Mouse (Mus musculus): ENCODE results near the gene H2al2a. TPM values are rescaled to one million over a fixed set of nuclear protein-coding genes. Genes with fewer than 3 reads are reported as not detected.
"Not testable (repeated sequence)": the region's sequence is repeated elsewhere in the genome, so short reads cannot be mapped to it uniquely, and the experiment has no call there.

H2al2a gene
- polyA plus RNA-seq, 1 experiment from 2014 or later, result not detected

GRCm38 (mm10) chr2:17973868-17974440, 22.8 kb downstream of the H2al2a start:
- Histone ChIP-seq H3K4me2 (ENCODE audit: low read length) (no peak overlapping the region), H3K9ac (ENCODE audit: low read length) (no peak overlapping the region), H3K4me3 (ENCODE audit: control insufficient read depth in 1 of 2, insufficient read depth in 1 of 2, low read depth in 1 of 2, low read length in 2 of 2) (no peak overlapping the region), H3K36me3 (ENCODE audit: control insufficient read depth, insufficient read depth, low read length) (no peaks in the 10 kb centered on the region), H3K27me3 (ENCODE audit: control insufficient read depth, insufficient read depth, low read length) (no peaks in the 10 kb centered on the region), H3K4me1 (ENCODE audit: control insufficient read depth in 2 of 2, insufficient read depth in 2 of 2, low read length in 2 of 2) (peaks cover 2 to 6% of the 10 kb centered on the region in 2 experiments; a peak in 2 of 4 replicates), H3K27ac (replicated peaks in 1 of 2; ENCODE audit: control insufficient read depth in 1 of 2, insufficient read depth in 1 of 2, low read depth in 2 of 2, low read length in 2 of 2) (0 out of 4 replicates have a peak overlapping the region, but pooled peaks of 1 of the 2 experiments have one; percentile 22), H3K9me3 (ENCODE audit: control insufficient read depth, low read length) (no peaks in the 10 kb centered on the region)
- WGBS, result 39% methylated on average over 2 of the region's 2 CpGs
- no peak; the same call in 1 of the 2 replicates for ATAC-seq (ENCODE audit: insufficient number of reproducible peaks, insufficient read depth, low FRiP score, low read depth)

- WGBS, result 71% methylated on average over 5 of the region's 5 CpGs
- Histone ChIP-seq H3K9ac (ENCODE audit: low read length) (no peak overlapping the region), H3K36me3 (ENCODE audit: control insufficient read depth, insufficient read depth, low read length) (no peaks in the 10 kb centered on the region), H3K9me3 (ENCODE audit: control insufficient read depth, low read length) (no peaks in the 10 kb centered on the region), H3K27ac (replicated peaks in 1 of 2; ENCODE audit: control insufficient read depth in 1 of 2, insufficient read depth in 1 of 2, low read depth in 2 of 2, low read length in 2 of 2) (no peak overlapping the region), H3K4me3 (ENCODE audit: control insufficient read depth in 1 of 2, insufficient read depth in 1 of 2, low read depth in 1 of 2, low read length in 2 of 2) (no peak overlapping the region), H3K4me1 (ENCODE audit: control insufficient read depth in 2 of 2, insufficient read depth in 2 of 2, low read length in 2 of 2) (peaks cover 2 to 6% of the 10 kb centered on the region in 2 experiments; a peak in 2 of 4 replicates), H3K4me2 (ENCODE audit: low read length) (no peak overlapping the region), H3K27me3 (ENCODE audit: control insufficient read depth, insufficient read depth, low read length) (no peaks in the 10 kb centered on the region)
- no peak for ATAC-seq (ENCODE audit: insufficient number of reproducible peaks, insufficient read depth, low FRiP score, low read depth)
These were observed 23.5 kb downstream of the H2al2a start for GRCm38 (mm10) chr2:17973246-17973645.

- WGBS, result 94% methylated on average over 2 of the region's 2 CpGs
- ATAC-seq (ENCODE audit: insufficient number of reproducible peaks, insufficient read depth, low FRiP score, low read depth), result no peak
These were observed 23.9 kb downstream of the H2al2a start for GRCm38 (mm10) chr2:17972843-17973242.

GRCm38 (mm10) chr2:17971407-17971806, 25.4 kb downstream of the H2al2a start:
- Histone ChIP-seq H3K27me3 (ENCODE audit: control insufficient read depth, insufficient read depth, low read length) (no peaks in the 10 kb centered on the region), H3K36me3 (ENCODE audit: control insufficient read depth, insufficient read depth, low read length) (no peaks in the 10 kb centered on the region), H3K4me2 (ENCODE audit: low read length) (no peak overlapping the region), H3K9ac (ENCODE audit: low read length) (no peak overlapping the region), H3K4me1 (ENCODE audit: control insufficient read depth in 2 of 2, insufficient read depth in 2 of 2, low read length in 2 of 2) (peaks cover 2 to 6% of the 10 kb centered on the region in 2 experiments; a peak in 2 of 4 replicates), H3K9me3 (ENCODE audit: control insufficient read depth, low read length) (no peaks in the 10 kb centered on the region), H3K27ac (replicated peaks in 1 of 2; ENCODE audit: control insufficient read depth in 1 of 2, insufficient read depth in 1 of 2, low read depth in 2 of 2, low read length in 2 of 2) (no peak overlapping the region), H3K4me3 (ENCODE audit: control insufficient read depth in 1 of 2, insufficient read depth in 1 of 2, low read depth in 1 of 2, low read length in 2 of 2) (no peak overlapping the region)
- WGBS, result 76% methylated on average over 6 of the region's 6 CpGs
- ATAC-seq (ENCODE audit: insufficient number of reproducible peaks, insufficient read depth, low FRiP score, low read depth), result no peak

More at GRCm38 (mm10) chr2:17972843-17973242, 23.9 kb downstream of the H2al2a start:
- Histone ChIP-seq H3K4me3 (ENCODE audit: control insufficient read depth in 1 of 2, insufficient read depth in 1 of 2, low read depth in 1 of 2, low read length in 2 of 2) (no peak overlapping the region), H3K27ac (replicated peaks in 1 of 2; ENCODE audit: control insufficient read depth in 1 of 2, insufficient read depth in 1 of 2, low read depth in 2 of 2, low read length in 2 of 2) (no peak overlapping the region), H3K9ac (ENCODE audit: low read length) (no peak overlapping the region), H3K4me2 (ENCODE audit: low read length) (no peak overlapping the region), H3K36me3 (ENCODE audit: control insufficient read depth, insufficient read depth, low read length) (no peaks in the 10 kb centered on the region), H3K4me1 (ENCODE audit: control insufficient read depth in 2 of 2, insufficient read depth in 2 of 2, low read length in 2 of 2) (peaks cover 2 to 6% of the 10 kb centered on the region in 2 experiments; a peak in 2 of 4 replicates), H3K9me3 (ENCODE audit: control insufficient read depth, low read length) (no peaks in the 10 kb centered on the region), H3K27me3 (ENCODE audit: control insufficient read depth, insufficient read depth, low read length) (no peaks in the 10 kb centered on the region)

DNA sequence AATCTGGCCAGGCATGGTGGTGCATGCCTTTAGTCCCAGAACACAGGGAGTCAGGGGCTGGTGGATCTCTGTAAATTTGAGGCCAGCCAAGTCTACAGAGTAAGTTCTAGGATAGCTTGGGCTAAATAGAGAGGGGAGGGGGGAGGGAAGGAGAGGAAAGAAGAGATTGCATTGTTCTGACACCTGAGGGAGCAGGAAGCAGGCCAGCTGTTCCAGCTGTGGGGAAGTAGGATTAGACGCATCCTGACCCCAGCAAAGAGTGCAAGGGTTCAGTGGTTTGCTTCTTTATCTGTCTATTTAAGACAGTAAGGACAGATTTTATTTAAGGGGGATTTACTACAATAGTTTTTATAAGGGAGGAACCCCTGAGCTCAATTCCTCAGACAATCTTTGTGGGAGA, 26.1 kb downstream of the H2al2a start:
- Histone ChIP-seq H3K4me1 (ENCODE audit: control insufficient read depth in 2 of 2, insufficient read depth in 2 of 2, low read length in 2 of 2) (peaks cover 2 to 6% of the 10 kb centered on the region in 2 experiments; a peak in 2 of 4 replicates), H3K9me3 (ENCODE audit: control insufficient read depth, low read length) (no peaks in the 10 kb centered on the region), H3K4me3 (ENCODE audit: control insufficient read depth in 1 of 2, insufficient read depth in 1 of 2, low read depth in 1 of 2, low read length in 2 of 2) (no peak overlapping the region), H3K4me2 (ENCODE audit: low read length) (no peak overlapping the region), H3K36me3 (ENCODE audit: control insufficient read depth, insufficient read depth, low read length) (no peaks in the 10 kb centered on the region), H3K9ac (ENCODE audit: low read length) (no peak overlapping the region), H3K27me3 (ENCODE audit: control insufficient read depth, insufficient read depth, low read length) (no peaks in the 10 kb centered on the region), H3K27ac (replicated peaks in 1 of 2; ENCODE audit: control insufficient read depth in 1 of 2, insufficient read depth in 1 of 2, low read depth in 2 of 2, low read length in 2 of 2) (no peak overlapping the region)
- no peak for ATAC-seq (ENCODE audit: insufficient number of reproducible peaks, insufficient read depth, low FRiP score, low read depth)
- 69% methylated on average over 1 of the region's 1 CpGs for WGBS

DNA sequence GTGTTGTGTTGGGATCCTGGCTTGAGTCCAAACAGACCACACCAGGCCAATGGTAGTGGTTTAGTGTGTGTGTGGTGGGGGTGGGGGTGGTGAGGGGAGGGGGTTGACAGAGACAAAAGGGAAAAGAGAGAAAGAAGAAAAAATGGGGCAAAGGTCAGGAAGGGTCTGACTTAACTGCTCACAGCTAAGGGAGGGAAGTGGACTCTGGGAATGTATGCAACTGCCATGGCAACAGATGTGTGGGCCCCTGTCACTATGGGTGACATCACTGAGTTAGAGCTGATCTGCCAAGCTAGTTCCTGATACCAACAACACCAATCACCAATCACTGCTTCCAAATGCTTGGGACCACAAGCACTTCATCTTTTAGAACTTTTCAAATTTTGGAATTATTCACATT, 26.6 kb downstream of the H2al2a start:
- H3K4me2 ChIP-seq (ENCODE audit: low read length), result no peak overlapping the region
- no peak for ATAC-seq (ENCODE audit: insufficient number of reproducible peaks, insufficient read depth, low FRiP score, low read depth)
- H3K4me3 ChIP-seq (ENCODE audit: control insufficient read depth in 1 of 2, insufficient read depth in 1 of 2, low read depth in 1 of 2, low read length in 2 of 2), result no peak overlapping the region
- H3K27ac ChIP-seq (replicated peaks in 1 of 2; ENCODE audit: control insufficient read depth in 1 of 2, insufficient read depth in 1 of 2, low read depth in 2 of 2, low read length in 2 of 2), result no peak overlapping the region
- H3K27me3 ChIP-seq (ENCODE audit: control insufficient read depth, insufficient read depth, low read length), result no peaks in the 10 kb centered on the region
- peaks cover 2 to 6% of the 10 kb centered on the region in 2 experiments; a peak in 2 of 4 replicates for H3K4me1 ChIP-seq (ENCODE audit: control insufficient read depth in 2 of 2, insufficient read depth in 2 of 2, low read length in 2 of 2)
- H3K9ac ChIP-seq (ENCODE audit: low read length), result no peak overlapping the region
- H3K9me3 ChIP-seq (ENCODE audit: control insufficient read depth, low read length), result no peaks in the 10 kb centered on the region
- no peaks in the 10 kb centered on the region for H3K36me3 ChIP-seq (ENCODE audit: control insufficient read depth, insufficient read depth, low read length)

DNA sequence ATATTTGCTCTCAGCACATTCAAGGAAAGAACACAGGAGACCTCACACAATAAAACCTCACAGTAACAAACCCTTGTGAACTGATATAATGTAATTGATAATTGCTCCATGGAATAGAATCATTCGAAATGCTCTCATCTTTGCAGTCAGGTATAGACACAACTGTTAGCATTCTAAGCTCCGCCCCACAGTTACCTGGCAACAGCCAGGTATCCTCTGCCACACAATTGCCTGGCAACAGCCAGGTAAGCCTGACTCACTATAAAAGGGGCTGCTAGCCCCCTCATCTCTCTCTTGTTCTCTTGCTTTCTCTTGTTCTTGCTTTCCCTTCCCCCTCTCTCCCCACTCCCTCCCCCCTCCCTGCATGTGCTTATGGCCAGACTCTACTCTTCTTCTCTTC, 28.2 kb downstream of the H2al2a start:
- Histone ChIP-seq H3K27ac (replicated peaks in 1 of 2; ENCODE audit: control insufficient read depth in 1 of 2, insufficient read depth in 1 of 2, low read depth in 2 of 2, low read length in 2 of 2) (no peak overlapping the region), H3K36me3 (ENCODE audit: control insufficient read depth, insufficient read depth, low read length) (no peaks in the 10 kb centered on the region), H3K4me3 (ENCODE audit: control insufficient read depth in 1 of 2, insufficient read depth in 1 of 2, low read depth in 1 of 2, low read length in 2 of 2) (no peak overlapping the region), H3K4me2 (ENCODE audit: low read length) (no peak overlapping the region), H3K9me3 (ENCODE audit: control insufficient read depth, low read length) (no peaks in the 10 kb centered on the region), H3K4me1 (ENCODE audit: control insufficient read depth in 2 of 2, insufficient read depth in 2 of 2, low read length in 2 of 2) (0 out of 4 replicates have a peak, but pooled peaks cover 0 to 6% of the 10 kb centered on the region in 2 experiments), H3K9ac (ENCODE audit: low read length) (no peak overlapping the region), H3K27me3 (ENCODE audit: control insufficient read depth, insufficient read depth, low read length) (no peaks in the 10 kb centered on the region)
- no peak for ATAC-seq (ENCODE audit: insufficient number of reproducible peaks, insufficient read depth, low FRiP score, low read depth)
- 85% methylated on average over 2 of the region's 2 CpGs for WGBS

DNA sequence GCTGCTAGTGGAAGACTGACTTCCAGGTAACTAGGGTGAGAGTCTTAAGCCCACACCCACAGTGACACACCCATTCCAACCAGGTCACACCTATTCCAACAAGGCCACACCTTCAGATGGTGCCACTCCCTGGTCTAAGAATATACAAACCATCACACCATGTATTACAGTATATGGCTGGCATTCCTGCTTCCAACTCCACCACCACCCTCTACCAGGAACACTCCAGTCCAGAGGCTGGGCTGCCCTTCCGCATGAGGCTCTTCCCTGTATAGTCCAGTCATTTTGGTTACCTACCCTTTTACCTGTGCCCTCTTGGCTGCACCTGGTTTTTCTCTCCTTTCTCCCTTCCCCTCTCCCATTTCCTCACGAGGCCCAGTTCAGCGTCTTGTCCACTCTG, 28.7 kb downstream of the H2al2a start:
- H3K9me3 ChIP-seq (ENCODE audit: control insufficient read depth, low read length); H3K4me3 ChIP-seq (ENCODE audit: control insufficient read depth in 1 of 2, insufficient read depth in 1 of 2, low read depth in 1 of 2, low read length in 2 of 2); ATAC-seq (ENCODE audit: insufficient number of reproducible peaks, insufficient read depth, low FRiP score, low read depth); H3K9ac ChIP-seq (ENCODE audit: low read length); H3K36me3 ChIP-seq (ENCODE audit: control insufficient read depth, insufficient read depth, low read length); H3K27me3 ChIP-seq (ENCODE audit: control insufficient read depth, insufficient read depth, low read length); H3K27ac ChIP-seq (replicated peaks in 1 of 2; ENCODE audit: control insufficient read depth in 1 of 2, insufficient read depth in 1 of 2, low read depth in 2 of 2, low read length in 2 of 2); H3K4me1 ChIP-seq (ENCODE audit: control insufficient read depth in 2 of 2, insufficient read depth in 2 of 2, low read length in 2 of 2); H3K4me2 ChIP-seq (ENCODE audit: low read length): not testable (repeated sequence)
- 78% methylated on average over 3 of the region's 3 CpGs for WGBS
